Comparison of ENCODE assay signal across 8 mouse cellular contexts in the genomic region with DNA sequence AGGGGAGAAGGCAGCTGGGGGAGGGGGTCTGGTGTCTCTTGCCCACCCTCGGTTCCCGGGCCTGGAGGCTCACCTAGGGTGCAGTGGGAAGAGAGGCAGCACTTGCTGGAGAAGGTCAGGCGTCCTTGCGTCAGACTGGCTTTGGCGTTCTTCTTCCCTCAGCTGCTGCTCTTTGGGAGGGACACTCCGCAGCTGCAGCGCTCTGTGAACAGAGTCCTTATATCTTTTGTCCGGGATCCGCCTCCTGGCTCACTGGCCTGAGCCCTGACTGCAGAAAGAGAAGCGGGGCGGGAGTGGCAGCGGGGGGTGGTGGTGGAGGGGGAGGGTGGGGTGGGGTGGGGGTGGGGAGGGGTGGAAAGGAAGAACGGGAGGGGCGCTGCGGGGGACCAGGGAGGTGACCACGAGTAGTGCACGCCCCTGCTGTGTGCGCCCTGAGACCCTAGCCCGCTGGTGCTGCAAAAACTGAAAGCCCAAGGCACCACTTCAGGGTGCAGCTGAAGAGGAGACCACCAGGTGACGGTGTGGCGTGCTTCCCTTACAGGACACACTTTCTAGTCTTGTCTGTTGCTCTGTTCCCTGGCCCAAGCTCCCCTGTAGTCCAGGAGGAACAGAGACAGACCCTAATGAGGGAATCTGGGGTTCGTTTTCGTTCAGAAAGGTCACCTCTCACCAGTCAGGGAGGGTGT. TPM values are rescaled to one million over a fixed set of nuclear protein-coding genes. Genes with fewer than 3 reads are reported as not detected.
DNase-seq lines count a peak whose midpoint lies in the region; ATAC-seq lines count a peak whose summit lies in the region.

G0s2 (minus strand) TSS at position 302 of the 686 bp plus-strand sequence.

- peak within 1 kb of the TSS; percentile 60 for H3K4me2 ChIP-seq in hindbrain, embryonic 12.5 days (replicated peaks)
- peak within 1 kb of the TSS; percentile 63 for H3K4me2 ChIP-seq in lung, embryonic 15.5 days

- peak within 1 kb of the TSS; percentile 71 for H3K27ac ChIP-seq in hindbrain, embryonic 12.5 days
- peak within 1 kb of the TSS; percentile 92 for H3K27ac ChIP-seq in lung, embryonic 15.5 days

- peak; percentile 58 for DNase-seq in R1 (ENCODE audit: low read depth, low spot score)
- DNase-seq in cerebellum, postnatal 36 days, result peak; percentile 41 to 42
- DNase-seq in frontal cortex, postnatal 36 days (ENCODE audit: low spot score in 2 of 2), result peak; percentile 46 to 49
- DNase-seq in layer of hippocampus, adult 9-11 months, result peak; percentile 77
- peak; percentile 74 for DNase-seq in ovary, adult 18-20 months (ENCODE audit: low spot score)
- DNase-seq in thymus, postnatal 4 days, result peak; percentile 69

- no peaks in the 10 kb centered on the region for H3K9me3 ChIP-seq in hindbrain, embryonic 12.5 days (replicated peaks)
- no peaks in the 10 kb centered on the region for H3K9me3 ChIP-seq in lung, embryonic 15.5 days

- H3K9ac ChIP-seq in hindbrain, embryonic 12.5 days, result peak within 1 kb of the TSS; percentile 55
- H3K9ac ChIP-seq in lung, embryonic 15.5 days, result peak within 1 kb of the TSS; percentile 49

- peaks cover 22% of the 10 kb centered on the region for H3K4me1 ChIP-seq in hindbrain, embryonic 12.5 days
- peaks cover 8% of the 10 kb centered on the region; the same call in 1 of the 2 replicates for H3K4me1 ChIP-seq in lung, embryonic 15.5 days

- H3K36me3 ChIP-seq in hindbrain, embryonic 12.5 days, result no peaks in the 10 kb centered on the region
- H3K36me3 ChIP-seq in lung, embryonic 15.5 days, result no peaks in the 10 kb centered on the region

- ATAC-seq in hindbrain, embryonic 12.5 days (ENCODE audit: low FRiP score), result peak; percentile 85
- peak; percentile 89 for ATAC-seq in lung, embryonic 15.5 days (ENCODE audit: borderline replicate concordance, extremely low read depth, low FRiP score, low TSS enrichment)

- no peaks in the 10 kb centered on the region for H3K27me3 ChIP-seq in hindbrain, embryonic 12.5 days
- H3K27me3 ChIP-seq in lung, embryonic 15.5 days, result no peaks in the 10 kb centered on the region

- under 1% methylated on average over 19 of the region's 23 CpGs for WGBS in hindbrain, embryonic 12.5 days
- WGBS in lung, embryonic 15.5 days, result 2% methylated on average over 20 of the region's 23 CpGs

- peak within 1 kb of the TSS; percentile 37 for H3K4me3 ChIP-seq in hindbrain, embryonic 12.5 days
- H3K4me3 ChIP-seq in lung, embryonic 15.5 days, result peak within 1 kb of the TSS; percentile 46

RNA-seq across cellular contexts. Expression of gene G0s2, which starts in this region (rescaled TPM):
- 6.4 and 7.1 TPM in 2 replicates for polyA plus RNA-seq in hindbrain, embryonic 12.5 days (2016; fragmentation: Nextera tagmentation; extraction: Ambion mirVana)
- polyA plus RNA-seq in lung, embryonic 15.5 days (2015; fragmentation: Nextera tagmentation; extraction: Ambion mirVana), result 148 and 169 TPM in 2 replicates

Comparison
In these comparisons a context has a peak if more than half of its experiments do, and no peak if none do; other contexts are left out.
1. Peak in every context shown above with its lines: DNase-seq, ATAC-seq, H3K4me3 ChIP-seq and H3K27ac ChIP-seq.
2. RNA of gene G0s2 (polyA plus RNA-seq): 148 to 169 TPM in lung, embryonic 15.5 days; 6.4 to 7.1 TPM in hindbrain, embryonic 12.5 days; every median in the first group is over 10 times any median in the second.